Mouse (Mus musculus) thymus, adult 18-20 months (tissue): ENCODE data around the gene Ganab.
A peak's percentile ranks its signal among the peaks of the same experiment; 100 is the strongest.
"Not testable (repeated sequence)": the region's sequence is repeated elsewhere in the genome, so short reads cannot be mapped to it uniquely, and the experiment has no call there.

Source experiments
- DNase-seq, 2 experiments: peaks; one replicate each; pipeline ENCODE4 v3.0.0; 2022; ENCODE audit warnings: mixed read lengths in 2 of 2

Gene Ganab

DNA sequence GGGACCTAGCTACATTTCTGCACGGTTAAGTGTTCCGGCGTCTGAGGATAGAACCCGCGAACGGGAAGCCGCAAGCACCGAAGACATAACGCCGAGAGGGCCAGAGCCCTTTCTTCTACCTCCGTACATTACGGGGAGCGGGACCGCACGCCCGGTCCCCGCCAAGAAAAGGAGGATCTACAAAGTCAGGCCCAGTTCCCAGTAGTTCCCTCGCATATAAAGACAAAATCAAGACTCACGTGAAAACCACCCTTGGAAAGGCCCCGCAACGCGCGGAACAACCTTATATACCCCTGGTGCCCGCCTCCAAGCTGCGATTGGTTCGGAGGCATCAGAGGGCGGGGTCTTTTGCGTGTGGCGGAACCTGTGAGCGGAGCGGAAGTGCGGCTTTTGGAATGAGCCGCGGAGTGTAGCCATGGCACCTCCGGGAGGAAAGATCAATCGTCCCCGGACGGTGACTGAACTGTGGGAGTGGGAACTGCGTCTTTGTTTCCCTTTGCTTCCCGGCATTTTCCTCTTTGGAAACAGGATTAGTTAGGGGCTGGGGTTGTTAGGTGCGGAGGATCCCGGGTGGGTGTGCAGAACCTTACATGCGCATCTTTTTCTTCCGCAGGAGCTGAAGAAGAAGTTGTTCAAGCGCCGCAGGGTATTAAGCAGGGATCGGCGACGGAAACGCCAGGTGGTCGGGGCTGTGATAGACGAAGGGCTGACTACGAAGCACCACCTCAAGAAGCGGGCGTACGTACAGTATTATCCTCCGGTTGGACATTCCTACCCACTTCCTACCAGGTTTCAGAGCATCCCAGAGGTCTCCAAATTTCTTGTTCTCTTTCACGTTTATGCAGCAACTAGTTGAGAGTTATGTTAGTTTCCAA lies 9.1 kb upstream of the Ganab start, which contains the start of the genes 1810009A15Rik and Gm49416:
Gene 1810009A15Rik (plus strand): TSS at position 343 of the 875 bp plus-strand sequence.
Gene Gm49416 (plus strand): TSS at position 416 of the 875 bp plus-strand sequence.
- peak; percentile 88 to 94 for DNase-seq

DNA sequence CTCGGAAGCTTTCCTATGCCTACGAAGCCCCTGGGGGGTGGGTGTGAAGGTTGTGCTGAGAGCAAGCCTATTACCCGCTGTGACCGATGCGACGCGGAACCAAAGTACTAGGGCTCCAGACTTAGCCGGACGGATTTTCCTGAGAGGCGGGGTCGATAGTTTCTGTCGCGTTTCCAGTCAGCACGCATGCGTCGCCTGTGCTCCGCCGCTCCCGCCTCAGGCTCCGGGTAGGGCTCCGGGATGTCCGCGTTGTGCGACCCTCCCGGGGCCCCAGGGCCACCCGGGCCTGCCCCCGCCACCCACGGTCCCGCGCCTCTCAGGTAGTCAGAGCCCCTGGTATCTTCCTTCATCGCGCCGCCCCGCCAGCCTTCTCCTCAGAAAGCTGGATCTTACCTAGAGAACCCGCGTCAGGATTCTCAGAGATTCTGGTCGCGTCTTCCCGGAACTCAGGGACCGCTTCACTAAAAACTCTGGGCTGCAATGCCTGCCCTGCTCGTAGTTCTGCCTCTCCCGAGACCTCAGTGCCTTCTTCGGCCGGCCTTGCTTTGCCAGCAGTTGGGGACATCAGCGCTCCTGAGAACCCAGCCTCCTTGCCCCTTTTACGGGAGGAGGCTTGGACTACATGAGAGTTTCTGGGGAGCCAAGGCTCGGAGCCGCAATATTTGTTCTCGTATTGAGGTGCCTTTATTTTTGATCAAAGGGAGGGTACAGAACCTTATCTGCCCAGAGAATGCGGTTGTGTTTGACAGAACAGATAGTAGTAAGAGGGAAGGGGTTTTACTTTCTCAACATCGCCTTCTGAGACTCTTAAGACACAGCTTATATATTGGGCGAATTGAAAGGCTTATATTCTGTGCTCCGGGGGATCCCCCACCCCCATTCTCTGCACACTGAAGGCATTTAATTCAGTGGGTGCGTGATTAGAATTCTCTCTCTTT lies 4.8 kb upstream of the Ganab start, which contains the start of gene Ints5:
Gene Ints5 (plus strand): TSS at position 177 of the 938 bp plus-strand sequence.
- DNase-seq = peak; percentile 68 to 79

DNA sequence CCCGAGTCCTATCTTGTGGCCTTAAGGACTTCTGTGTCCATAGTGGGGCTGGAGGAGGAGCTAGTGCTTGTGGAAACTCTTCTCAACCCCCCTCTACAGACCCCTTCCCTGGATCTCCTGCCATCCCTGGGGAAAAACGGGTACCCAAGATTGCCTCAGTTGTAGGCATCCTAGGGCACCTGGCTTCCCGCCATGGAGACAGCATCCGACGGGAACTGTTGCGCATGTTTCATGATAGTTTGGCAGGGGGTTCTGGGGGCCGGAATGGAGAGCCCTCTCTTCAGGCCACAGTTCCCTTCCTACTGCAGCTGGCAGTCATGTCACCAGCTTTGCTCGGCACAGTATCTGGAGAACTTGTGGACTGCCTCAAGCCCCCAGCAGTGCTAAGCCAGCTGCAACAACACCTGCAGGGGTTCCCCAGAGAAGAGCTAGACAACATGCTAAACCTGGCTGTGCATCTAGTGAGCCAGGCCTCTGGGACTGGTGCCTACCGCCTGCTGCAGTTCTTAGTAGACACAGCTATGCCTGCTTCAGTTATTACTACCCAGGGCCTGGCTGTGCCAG lies 2.4 kb upstream of the Ganab start:
- DNase-seq = no peak

DNA sequence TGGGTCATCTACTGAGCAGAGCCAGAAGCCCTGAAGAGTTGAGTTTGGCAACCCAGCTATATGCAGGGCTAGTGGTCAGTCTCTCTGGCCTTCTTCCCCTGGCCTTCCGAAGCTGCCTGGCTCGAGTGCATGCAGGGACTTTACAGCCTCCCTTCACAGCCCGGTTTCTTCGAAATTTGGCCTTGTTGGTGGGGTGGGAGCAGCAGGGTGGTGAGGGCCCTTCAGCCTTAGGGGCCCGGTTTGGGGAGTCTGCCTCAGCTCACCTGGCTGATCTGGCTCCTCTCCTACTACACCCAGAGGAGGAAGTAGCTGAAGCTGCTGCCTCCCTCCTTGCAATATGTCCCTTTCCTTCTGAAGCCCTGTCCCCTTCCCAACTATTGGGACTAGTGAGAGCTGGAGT lies 1.6 kb upstream of the Ganab start:
- DNase-seq = not testable (repeated sequence)

DNA sequence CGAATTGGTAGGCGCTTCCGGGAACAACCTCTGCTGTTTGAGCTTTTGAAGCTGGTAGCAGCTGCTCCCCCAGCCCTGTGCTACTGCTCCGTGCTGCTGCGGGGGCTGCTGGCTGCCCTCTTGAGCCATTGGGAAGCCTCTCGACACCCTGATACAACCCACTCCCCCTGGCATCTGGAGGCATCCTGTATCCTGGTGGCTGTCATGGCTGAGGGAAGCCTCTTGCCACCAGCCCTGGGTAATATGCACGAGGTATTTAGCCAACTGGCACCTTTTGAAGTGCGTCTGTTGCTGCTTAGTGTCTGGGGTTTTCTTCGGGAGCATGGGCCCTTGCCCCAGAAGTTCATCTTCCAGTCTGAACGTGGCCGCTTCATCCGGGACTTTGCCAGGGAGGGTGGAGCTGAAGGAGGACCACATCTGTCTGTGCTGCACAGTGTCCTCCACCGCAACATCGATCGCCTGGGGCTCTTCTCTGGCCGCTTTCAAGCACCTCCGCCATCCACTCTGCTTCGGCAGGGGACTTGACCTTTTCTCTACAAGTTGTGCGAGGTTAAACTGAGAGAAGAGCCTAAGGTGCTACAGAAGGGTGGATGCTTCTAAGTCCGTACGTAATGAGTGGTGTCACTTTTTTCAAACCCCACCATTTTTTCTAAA lies 533 bp upstream of the Ganab start:
- DNase-seq = peak in 1 of 2 experiments; percentile 31

DNA sequence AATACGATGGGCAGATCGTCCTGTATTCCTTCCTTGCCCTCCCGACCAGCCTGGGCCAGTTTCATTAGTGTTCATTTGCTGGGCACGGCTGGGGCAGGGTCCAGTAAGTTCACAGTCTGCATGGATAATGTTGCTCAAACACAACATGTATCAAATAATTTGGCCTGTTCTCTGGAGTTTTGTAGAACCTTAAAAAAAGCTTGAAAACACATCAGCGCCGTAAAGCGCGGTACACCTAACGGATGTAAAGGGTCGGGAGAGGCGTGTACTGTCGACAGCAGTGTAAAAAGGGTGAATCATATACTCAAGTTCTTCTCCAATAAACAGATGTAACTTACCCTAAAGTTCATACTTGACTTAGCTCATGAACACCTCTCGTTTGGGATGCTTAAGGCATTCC lies 705 bp downstream of the Ganab start:
- no peak for DNase-seq

DNA sequence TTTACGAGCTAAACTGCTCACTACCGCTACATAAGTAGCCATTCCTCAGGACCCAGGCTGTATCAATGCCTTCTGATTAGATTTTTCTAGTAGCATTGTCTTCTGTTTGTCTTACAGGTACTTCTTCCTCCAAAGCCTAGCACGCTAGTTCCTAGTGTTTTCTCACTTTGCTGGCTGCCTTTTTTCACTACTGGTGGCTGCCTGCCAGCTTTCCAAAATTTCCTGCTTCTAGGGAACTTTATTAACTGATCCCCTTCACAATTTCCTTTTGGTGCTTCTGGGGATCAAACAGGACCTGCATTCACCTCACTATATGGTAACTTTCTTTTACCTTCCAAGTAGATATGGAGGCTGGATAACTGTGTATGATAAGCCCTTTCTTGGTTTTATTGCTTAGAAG lies 1.2 kb downstream of the Ganab start:
- no peak for DNase-seq

DNA sequence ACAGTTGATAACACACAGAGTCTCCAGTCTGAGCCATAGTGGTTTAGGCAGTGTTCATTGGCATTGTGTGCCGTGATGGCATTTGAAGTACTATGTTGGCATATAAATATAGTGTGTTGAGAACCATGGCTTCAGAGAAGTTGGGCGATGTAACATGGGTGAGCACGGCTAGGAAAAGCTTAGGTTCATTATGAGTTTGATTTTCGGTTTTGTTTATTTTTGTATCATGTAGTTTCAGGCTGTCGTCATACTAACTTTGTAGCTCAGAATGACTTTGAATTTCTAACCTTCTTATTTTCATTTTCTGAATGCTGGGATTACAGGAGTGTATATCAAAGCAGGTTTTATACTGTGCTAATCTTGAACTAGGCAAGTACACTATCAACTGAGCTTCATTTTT lies 5.5 kb downstream of the Ganab start:
- DNase-seq = no peak

DNA sequence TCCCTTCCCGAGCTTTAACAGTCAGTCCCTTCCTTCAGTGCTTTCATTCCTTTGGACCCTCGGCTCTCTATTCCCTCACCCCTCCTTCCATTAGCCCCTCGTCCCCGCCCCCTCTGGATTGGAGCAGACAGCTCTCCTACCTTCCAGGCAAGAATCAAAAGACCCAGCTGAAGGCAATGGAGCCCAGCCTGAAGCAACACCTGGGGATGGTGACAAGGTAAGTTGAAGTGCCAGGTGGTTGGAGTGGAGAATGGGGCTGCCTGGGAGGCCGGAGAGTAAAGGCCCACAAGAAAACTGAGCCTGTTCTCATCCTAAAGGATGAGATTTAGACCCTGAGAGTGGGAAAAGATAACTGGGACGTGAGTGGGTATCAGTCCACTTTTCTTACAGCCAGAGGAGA lies 10.7 kb downstream of the Ganab start:
- no peak for DNase-seq

DNA sequence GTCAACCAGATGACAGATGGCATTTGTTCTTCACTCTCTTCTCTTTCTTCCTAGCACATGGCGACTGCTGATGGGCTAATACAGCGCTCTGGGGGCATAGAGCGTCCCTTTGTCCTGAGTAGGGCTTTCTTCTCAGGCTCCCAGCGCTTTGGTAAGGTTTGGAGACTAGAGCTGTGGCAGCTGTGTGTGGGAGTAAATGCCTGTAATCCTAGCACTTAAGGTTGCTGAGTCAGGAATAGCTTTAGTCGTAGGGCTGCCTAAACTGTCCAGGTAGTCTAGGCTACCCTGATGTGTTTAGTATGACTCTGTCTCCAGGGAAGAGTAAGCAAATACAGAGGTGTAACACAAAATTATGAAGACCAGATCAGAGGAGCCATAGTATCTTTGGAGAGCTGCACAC lies 13.9 kb downstream of the Ganab start:
- DNase-seq = no peak

DNA sequence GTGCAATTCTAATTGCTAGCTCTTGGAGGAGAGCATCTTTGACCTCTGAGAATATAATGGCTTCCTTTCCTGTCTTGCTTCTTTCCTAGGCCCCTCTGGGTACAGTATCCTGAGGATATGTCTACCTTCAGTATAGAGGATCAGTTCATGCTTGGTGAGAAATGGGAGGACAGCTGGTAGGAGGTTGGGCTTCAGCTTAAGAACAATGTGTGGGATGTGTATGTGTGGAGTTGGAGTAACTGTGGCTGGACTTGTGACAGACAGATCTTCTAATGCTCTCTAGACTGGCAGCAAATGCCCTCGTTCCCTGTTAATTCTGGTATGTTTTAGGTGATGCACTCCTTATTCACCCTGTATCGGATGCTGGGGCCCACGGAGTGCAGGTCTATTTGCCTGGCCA lies 16.3 kb downstream of the Ganab start:
- no peak for DNase-seq

DNA sequence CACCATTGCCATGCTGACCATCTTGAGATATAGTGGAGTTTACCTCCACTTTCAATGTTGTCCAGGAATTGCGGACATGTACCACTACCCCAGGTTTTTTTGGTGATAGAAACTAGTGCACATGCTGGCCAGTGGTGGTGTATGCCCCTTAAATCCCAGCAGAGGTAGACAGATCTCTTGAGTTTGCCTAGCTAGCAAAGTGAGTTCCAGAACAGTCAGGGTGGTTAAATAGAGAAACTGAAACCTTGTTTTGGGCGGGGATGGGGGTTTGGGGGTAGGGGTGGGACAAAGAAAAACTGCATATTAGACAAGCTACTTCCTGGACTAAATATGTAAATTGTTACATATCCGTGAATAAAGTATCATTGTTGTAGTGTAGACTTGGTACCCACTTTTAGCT lies 21.1 kb downstream of the Ganab start:
- DNase-seq = no peak

DNA sequence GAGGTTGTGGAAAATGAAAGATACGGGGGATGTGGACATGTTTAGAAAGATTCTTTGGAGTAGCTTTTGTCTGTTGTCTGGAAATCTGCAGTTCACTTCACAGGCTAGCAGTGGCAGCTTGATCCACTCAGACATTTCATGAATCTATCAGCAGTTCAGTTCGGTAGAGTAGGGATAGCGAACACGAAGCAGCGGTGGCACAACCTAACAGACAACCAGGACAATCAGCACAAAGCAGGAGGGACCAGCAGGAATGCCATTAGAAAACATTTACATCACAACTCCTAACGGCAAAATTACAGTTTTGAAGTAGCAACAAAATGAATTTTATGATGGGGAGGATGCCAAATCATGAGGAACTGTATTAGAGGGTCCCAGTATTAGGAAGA lies 21.8 kb downstream of the Ganab start:
- no peak for DNase-seq

DNA sequence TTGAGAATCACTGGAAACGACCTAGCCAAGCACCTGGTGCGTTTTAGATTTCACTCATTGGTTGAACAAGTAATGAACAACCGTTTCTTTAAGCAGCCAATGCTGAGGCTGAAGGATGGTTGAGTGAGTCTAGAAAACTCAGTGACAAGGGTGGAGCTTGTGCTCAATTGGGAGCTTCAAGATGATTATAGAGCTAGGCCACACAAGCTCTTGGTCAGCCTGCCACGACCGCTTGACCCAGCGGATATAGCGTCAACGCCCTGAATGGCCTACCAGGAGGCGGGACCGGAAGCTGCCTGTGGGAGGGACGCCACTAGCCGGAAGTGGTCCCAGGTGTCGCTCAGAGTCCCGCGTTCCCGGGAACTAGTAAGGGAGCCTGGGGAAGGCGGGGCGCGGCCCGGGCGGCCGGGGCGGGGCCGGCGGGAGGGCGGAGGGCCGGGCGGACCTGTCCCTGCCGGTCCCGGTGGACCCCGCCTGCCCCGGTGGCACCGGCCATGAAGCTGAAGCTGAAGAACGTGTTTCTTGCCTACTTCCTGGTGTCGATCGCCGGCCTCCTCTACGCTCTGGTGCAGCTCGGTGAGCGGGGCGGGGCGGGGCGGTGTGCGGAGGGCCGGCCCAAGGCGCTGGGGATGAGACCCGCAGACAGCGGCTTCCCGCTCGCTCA lies 22.3 kb downstream of the Ganab start, which contains the start of gene B3gat3:
Gene B3gat3 (plus strand): TSS at position 302 of the 664 bp plus-strand sequence.
- DNase-seq = peak; percentile 78 to 81

DNA sequence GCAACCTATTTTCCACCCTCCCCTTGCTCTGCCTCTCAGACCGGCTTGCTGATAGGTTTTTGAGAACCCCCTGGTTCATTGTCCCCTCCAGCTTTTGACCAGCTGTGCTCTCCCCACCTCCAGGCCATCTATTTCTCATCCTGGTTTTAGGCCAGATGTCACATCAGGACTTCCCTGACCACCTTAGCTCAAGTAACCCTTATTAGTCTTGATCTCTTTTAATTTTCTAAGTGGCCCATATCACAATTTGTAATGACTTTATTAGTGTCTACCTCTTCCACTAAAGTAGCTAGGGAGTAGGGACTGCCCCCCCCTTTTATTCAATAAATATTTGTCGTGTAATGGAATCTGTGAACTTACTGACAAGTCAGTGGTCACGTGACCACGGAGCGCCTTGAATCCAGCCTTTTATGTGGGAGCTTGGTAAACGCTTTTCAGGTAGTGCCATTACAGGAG lies 23.0 kb downstream of the Ganab start:
- no peak for DNase-seq

DNA sequence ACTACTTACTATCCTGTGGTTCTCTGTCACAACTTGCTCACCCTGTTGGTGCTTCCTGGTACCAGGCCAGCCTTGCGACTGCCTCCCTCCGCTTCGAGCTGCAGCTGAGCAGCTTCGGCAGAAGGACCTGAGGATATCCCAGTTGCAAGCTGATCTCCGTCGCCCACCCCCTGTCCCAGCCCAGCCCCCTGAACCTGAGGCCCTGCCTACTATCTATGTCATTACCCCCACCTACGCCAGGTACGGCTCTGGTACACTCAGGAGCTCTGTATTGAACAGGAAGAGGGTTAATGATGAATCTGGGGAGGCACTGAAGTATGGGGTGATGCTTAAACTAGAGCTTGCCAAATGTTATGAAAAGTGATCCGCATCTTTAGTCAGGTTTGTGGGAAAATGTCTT lies 23.9 kb downstream of the Ganab start:
- no peak for DNase-seq

DNA sequence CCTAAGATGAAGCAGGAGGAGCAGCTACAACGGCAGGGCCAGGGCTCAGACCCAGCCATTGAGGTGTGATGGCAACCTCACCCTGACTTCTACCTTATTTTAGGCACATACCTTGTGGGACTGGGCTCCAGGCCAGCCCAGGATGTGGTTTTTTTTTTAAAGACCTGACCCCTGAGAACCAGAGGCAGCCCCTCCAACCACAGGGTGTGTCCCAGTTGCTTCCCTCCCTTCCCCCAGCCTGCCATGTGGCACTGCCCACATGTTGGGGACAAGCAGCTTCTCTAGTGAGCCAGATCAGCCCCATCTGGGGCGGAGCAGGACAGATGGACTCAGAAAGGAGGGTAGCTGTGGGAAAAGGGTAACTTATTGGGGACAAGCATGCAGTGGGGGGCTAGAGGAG lies 28.9 kb downstream of the Ganab start:
- no peak for DNase-seq

DNA sequence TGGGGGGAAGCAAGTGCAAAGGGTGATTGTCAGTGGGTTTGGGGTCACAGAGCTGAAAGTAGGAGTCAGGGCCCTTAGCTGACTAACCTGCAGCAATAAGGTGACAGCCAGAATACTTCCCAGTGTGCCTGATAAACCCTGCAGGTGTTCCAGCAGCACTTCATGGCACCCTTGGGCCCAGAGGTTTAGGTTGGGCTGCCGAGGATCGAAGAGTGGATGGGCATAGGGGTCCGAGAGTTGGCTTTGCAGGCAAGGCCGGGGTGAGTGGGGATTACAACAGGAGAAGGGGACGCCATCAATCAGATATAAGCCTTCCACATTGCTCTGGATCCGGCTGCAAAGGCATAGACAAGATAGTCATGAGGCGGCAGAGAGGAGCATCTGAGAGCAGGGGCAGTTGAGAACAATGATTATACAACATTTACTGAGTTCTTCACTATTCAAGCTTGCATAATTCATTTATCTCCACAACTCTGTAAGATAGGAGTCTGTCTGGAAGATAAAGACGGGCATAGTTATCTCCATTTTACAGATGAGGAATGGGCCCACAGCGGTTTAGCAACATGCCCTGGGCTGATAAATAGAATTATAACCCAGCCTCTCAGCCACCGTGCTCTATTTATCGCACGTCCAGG lies 30.1 kb downstream of the Ganab start:
- DNase-seq = no peak

DNA sequence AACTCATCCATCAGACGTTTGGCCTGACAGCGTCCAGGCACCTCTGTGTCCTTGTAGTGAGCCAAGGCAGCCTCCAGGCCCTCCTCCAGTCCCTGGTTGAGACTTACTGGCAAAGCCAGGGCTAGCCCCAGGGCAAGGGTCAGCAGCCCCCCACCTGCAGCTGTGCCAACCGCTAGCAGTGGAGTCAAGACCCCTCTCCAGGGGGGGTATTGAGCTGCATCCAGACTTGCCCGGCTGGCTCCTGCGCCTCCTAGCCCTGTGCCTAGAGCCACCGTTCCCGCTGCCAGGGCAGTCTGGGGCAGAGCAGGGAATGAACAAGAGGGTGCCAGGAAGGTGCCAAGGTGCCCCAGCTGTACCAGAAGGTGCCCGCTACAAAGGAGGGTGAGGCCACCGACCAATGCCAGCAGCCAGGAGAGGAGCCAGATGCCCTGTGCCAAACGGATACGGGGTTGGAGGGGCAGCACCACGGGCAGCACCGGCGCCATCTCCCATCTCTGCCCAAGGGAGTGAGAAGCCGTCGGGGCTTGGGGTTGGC lies 30.9 kb downstream of the Ganab start:
- DNase-seq = no peak

DNA sequence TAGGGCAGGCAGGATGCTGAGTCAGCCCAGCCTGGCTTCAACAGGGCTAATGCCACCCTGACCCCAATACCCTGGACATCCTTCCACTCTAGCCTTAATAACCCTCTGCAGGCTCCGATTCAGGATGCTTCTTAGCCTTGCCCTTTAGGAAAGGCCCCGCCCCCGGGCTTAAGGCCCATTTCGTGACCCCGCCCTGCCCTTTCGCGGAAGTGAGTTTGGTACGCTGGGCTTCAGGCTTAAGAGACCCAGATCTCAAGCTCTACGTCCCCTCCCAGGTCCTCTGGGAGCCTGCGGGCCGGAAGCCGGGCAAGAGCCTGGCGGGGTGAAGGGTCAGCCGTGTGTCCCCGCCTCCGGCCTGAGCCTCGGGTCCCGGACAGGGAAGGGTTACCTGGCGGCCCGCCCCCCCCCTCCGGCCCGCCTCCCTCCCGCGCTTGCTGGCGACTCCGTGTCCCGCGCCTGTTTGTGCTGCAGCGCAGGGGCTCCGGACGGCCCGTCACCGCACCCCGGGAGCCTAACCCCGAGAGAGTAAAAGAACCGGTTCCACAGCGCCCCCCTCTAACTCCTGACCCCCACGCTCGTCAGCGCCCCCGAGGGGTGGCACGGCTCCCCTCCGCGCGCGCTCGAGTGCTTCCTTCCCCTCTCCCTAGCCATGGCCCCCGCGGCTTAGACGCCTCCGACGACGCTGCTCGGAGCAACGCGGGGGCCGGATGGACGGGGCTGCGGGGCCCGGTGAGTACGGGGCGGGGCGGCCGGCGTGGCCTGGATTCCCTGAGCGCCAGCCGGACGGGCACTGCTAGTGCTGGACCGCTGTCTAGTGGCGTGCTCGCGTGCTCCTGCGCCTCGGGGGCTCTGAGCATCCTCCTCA lies 31.6 kb downstream of the Ganab start, which contains the start of the genes Rom1 and Eml3:
Gene Rom1 (minus strand): TSS at position 133 of the 865 bp plus-strand sequence.
Gene Eml3 (plus strand): TSS at position 329 of the 865 bp plus-strand sequence.
- peak; percentile 74 to 84 for DNase-seq
